Comparison of ENCODE assay signal across 8 mouse cellular contexts in the genomic region with DNA sequence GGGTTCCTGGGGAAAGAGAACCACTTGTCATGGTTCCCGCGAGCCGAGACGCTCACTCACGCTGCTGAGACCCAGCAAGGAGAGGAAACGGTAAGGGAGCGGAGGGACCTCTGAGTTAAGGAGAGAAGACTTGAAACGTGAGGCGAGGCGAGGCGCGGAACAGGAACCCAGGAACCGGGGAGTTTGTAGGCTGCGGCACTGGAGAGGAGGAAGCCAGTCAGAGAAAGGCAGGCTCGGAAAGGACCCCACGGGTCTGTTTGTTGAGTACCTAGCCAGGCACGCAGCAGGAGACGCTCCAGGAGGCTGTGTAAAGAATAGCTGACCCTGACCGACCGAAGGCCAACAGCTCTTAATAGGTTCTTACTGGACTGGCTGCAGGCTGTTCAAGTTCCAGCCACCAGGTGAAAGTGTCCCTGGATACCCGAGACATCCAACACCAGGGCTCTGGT. TPM values are rescaled to one million over a fixed set of nuclear protein-coding genes. Genes with fewer than 3 reads are reported as not detected.
DNase-seq lines count a peak whose midpoint lies in the region; ATAC-seq and TF ChIP-seq lines count a peak whose summit lies in the region.

No protein-coding gene starts in this region.

- no peak overlapping the region for H3K4me3 ChIP-seq in heart, adult 2 months
- peak overlapping the region; percentile 25 for H3K4me3 ChIP-seq in embryonic facial prominence, embryonic 13.5 days

- H3K4me1 ChIP-seq in heart, adult 2 months (ENCODE audit: control insufficient read depth, insufficient read depth, low read length): no peaks in the 10 kb centered on the region
- H3K4me1 ChIP-seq in embryonic facial prominence, embryonic 13.5 days: peaks cover 9% of the 10 kb centered on the region

- H3K27ac ChIP-seq in heart, adult 2 months: no peak overlapping the region
- no peak overlapping the region for H3K27ac ChIP-seq in embryonic facial prominence, embryonic 13.5 days

- no peaks in the 10 kb centered on the region for H3K36me3 ChIP-seq in heart, adult 2 months (ENCODE audit: control insufficient read depth, insufficient read depth, low read length)
- no peaks in the 10 kb centered on the region for H3K36me3 ChIP-seq in embryonic facial prominence, embryonic 13.5 days

- no peaks in the 10 kb centered on the region for H3K27me3 ChIP-seq in heart, adult 2 months (ENCODE audit: control insufficient read depth, insufficient read depth, low read length)
- peaks cover 15% of the 10 kb centered on the region for H3K27me3 ChIP-seq in embryonic facial prominence, embryonic 13.5 days

- TF ChIP-seq CTCF in heart, adult 2 months (IDR thresholded peaks at IDR 0.05): peak; percentile 52

- TF ChIP-seq POLR2A in heart, adult 2 months (IDR thresholded peaks at IDR 0.05; ENCODE audit: insufficient read depth, low read depth, low read length): no peak

- no peak for ATAC-seq in embryonic facial prominence, embryonic 13.5 days (ENCODE audit: insufficient number of reproducible peaks, insufficient read depth, low FRiP score, low TSS enrichment, low read depth)

- H3K9me3 ChIP-seq in embryonic facial prominence, embryonic 13.5 days: no peaks in the 10 kb centered on the region

- H3K4me2 ChIP-seq in embryonic facial prominence, embryonic 13.5 days: peak overlapping the region; percentile 56

- DNase-seq in heart, adult 2 months: no peak
- DNase-seq in heart, postnatal 36 days: no peak
- peak; percentile 75 to 79 for DNase-seq in kidney, adult 8-10 months
- peak; percentile 51 for DNase-seq in lung, postnatal 10 days
- peak; percentile 56 for DNase-seq in testis, postnatal 10 days (ENCODE audit: low spot score)
- DNase-seq in spleen, adult 18-20 months: no peak
- DNase-seq in frontal cortex, postnatal 14 days (ENCODE audit: low spot score in 2 of 2): no peak

- no peak overlapping the region for H3K9ac ChIP-seq in heart, adult 2 months (ENCODE audit: low read depth, low read length)
- peak overlapping the region; percentile 49 for H3K9ac ChIP-seq in embryonic facial prominence, embryonic 13.5 days

- H3K79me2 ChIP-seq in heart, adult 2 months (replicated peaks; ENCODE audit: control insufficient read depth, insufficient read depth, low read length): no peaks in the 10 kb centered on the region

- 3% methylated on average over 21 of the region's 21 CpGs for WGBS in heart, adult 2 months
- 3% methylated on average over 21 of the region's 21 CpGs for WGBS in embryonic facial prominence, embryonic 13.5 days

- intact Hi-C loops in heart, adult 2 months (cut with DNase I): loop anchor here (5.0 to 10.0 kb wide), 3 partner anchors 250 to 682 kb away; no protein-coding TSS in a partner anchor
- intact Hi-C loops in heart, postnatal 36 days (cut with DNase I): loop anchor here (10.0 kb wide), 2 partner anchors 250 to 380 kb away; partner anchors contain the start of genes Ak9 and Fig4

- no peak for TF ChIP-seq EP300 in heart, adult 2 months (IDR thresholded peaks at IDR 0.05; ENCODE audit: insufficient read depth, low read depth, low read length)

RNA-seq across cellular contexts. Expression of gene Ccdc162, which starts 31.9 kb away (rescaled TPM):
- total RNA-seq in heart, adult 2 months (2021): under 1 TPM in 1 of 2 experiments, not detected in 1; 0.11 TPM
- polyA plus RNA-seq in heart, adult 2 months (2012; rRNA removed): 0.09 and 0.49 TPM in 2 replicates
- under 1 TPM; 0.36 to 0.38 TPM for total RNA-seq in heart, postnatal 36 days (2021)
- polyA plus RNA-seq in embryonic facial prominence, embryonic 13.5 days (2015; fragmentation: Nextera tagmentation; extraction: Ambion mirVana): 1.5 and 1.7 TPM in 2 replicates

Comparison
In these comparisons a context has a peak if more than half of its experiments do, and no peak if none do; other contexts are left out.
1. DNase-seq: peak in kidney, adult 8-10 months (2 of 2), lung, postnatal 10 days (single experiment) and testis, postnatal 10 days (single experiment); none in heart, adult 2 months (0 of 2), heart, postnatal 36 days (0 of 2), spleen, adult 18-20 months (0 of 2) and frontal cortex, postnatal 14 days (0 of 2).